Mouse (Mus musculus) hindbrain, embryonic 14.5 days (tissue): ENCODE results near the gene Lsamp. TPM values are rescaled to one million over a fixed set of nuclear protein-coding genes. Genes with fewer than 3 reads are reported as not detected.

Experiments
- ATAC-seq: fragments of 200-750 bp; cut with Nextera tagmentation; 2 replicates; pipeline ENCODE4 v1.8.0; 2017; ENCODE audit warnings: moderate number of reproducible peaks, mild to moderate bottlenecking, moderate TSS enrichment, moderate library complexity; ENCODE audit not compliant: low FRiP score
- DNase-seq: peaks from one replicate; pipeline ENCODE4 v3.0.0-alpha.2; 2015; ENCODE audit warnings: low spot score
- H3K27ac ChIP-seq: fragments of 300-500 bp; sonication (generic); 2 replicates; pipeline ENCODE4 v1.5.1; 2014; ENCODE audit warnings: mild to moderate bottlenecking, moderate library complexity
- H3K27me3 ChIP-seq: fragments of 300-500 bp; sonication (generic); 2 replicates; pipeline ENCODE4 v1.6.1; 2014; ENCODE audit warnings: mild to moderate bottlenecking, low read length, mixed read lengths; ENCODE audit not compliant: control insufficient read depth, insufficient read depth
- H3K36me3 ChIP-seq: fragments of 300-500 bp; sonication (generic); replicated peaks from 2 replicates; pipeline ENCODE4 v1.6.1; 2014; ENCODE audit not compliant: control insufficient read depth, insufficient read depth
- H3K4me1 ChIP-seq: fragments of 300-500 bp; sonication (generic); replicated peaks from 2 replicates; pipeline ENCODE4 v1.6.1; 2014; ENCODE audit warnings: antibody characterized with exemption, low read length, mixed read lengths; ENCODE audit not compliant: control insufficient read depth, insufficient read depth
- H3K4me2 ChIP-seq: fragments of 300-500 bp; sonication (generic); replicated peaks from 2 replicates; pipeline ENCODE4 v1.6.1; 2014; ENCODE audit warnings: mild to moderate bottlenecking, moderate library complexity
- H3K4me3 ChIP-seq: fragments of 300-500 bp; sonication (generic); replicated peaks from 2 replicates; pipeline ENCODE4 v1.5.1; 2014; ENCODE audit warnings: mild to moderate bottlenecking, low read length
- H3K9ac ChIP-seq: fragments of 300-500 bp; sonication (generic); 2 replicates; pipeline ENCODE4 v1.6.1; 2014
- H3K9me3 ChIP-seq: fragments of 300-500 bp; sonication (generic); 2 replicates; pipeline ENCODE4 v1.6.1; 2016; ENCODE audit warnings: low read length; ENCODE audit not compliant: control insufficient read depth
- WGBS: fragments of 180-500 bp; shearing (Covaris S2); extraction: QIAGEN DNeasy Blood & Tissue Kit; methylation state at CpG from one replicate; pipeline ENCODE4 v1.1.7; 2014; 5-methylcytosine and 5-hydroxymethylcytosine counted together
- polyA plus RNA-seq: library from polyadenylated mRNA; unstranded; fragments of >200 nt; fragmentation: Nextera tagmentation; extraction: Ambion mirVana; gene quantifications from 2 replicates; pipeline ENCODE4 v1.2.1, GENCODE M21; 2014

The Lsamp gene
- polyA plus RNA-seq, 1 experiment from 2014 or later, result 88.1 TPM

GRCm38 (mm10) chr16:40228627-40229026 lies 244.5 kb downstream of the Lsamp start:
- DNase-seq, result peak; percentile 62
- H3K9me3 ChIP-seq, result no peaks in the 10 kb centered on the region
- no peaks in the 10 kb centered on the region for H3K27me3 ChIP-seq
- no peak overlapping the region for H3K4me3 ChIP-seq
- H3K4me2 ChIP-seq, result no peak overlapping the region
- H3K4me1 ChIP-seq, result no peaks in the 10 kb centered on the region
- ATAC-seq, result 0 out of 2 replicates have a peak, but pooled peaks have one; percentile 43
- H3K9ac ChIP-seq, result no peak overlapping the region
- WGBS, result 66% methylated on average over 5 of the region's 5 CpGs
- H3K36me3 ChIP-seq, result no peaks in the 10 kb centered on the region
- H3K27ac ChIP-seq, result no peak overlapping the region

GRCm38 (mm10) chr16:40233066-40233465 lies 248.9 kb downstream of the Lsamp start:
- no peak for DNase-seq
- no peak overlapping the region for H3K27ac ChIP-seq
- 73% methylated on average over 2 of the region's 2 CpGs for WGBS

GRCm38 (mm10) chr16:40234151-40234895 lies 250.2 kb downstream of the Lsamp start:
- Histone ChIP-seq H3K9ac (no peak overlapping the region), H3K36me3 (no peaks in the 10 kb centered on the region), H3K4me2 (no peak overlapping the region), H3K4me1 (0 out of 2 replicates have a peak, but pooled peaks cover 4% of the 10 kb centered on the region), H3K27ac (no peak overlapping the region), H3K9me3 (no peaks in the 10 kb centered on the region), H3K4me3 (no peak overlapping the region), H3K27me3 (no peaks in the 10 kb centered on the region)
- DNase-seq (no peak), ATAC-seq (no peak)
- WGBS, result 58% methylated on average over 13 of the region's 13 CpGs

More at GRCm38 (mm10) chr16:40233066-40233465, 248.9 kb downstream of the Lsamp start:
- no peak for ATAC-seq
- H3K36me3 ChIP-seq, result no peaks in the 10 kb centered on the region
- 0 out of 2 replicates have a peak, but pooled peaks cover 4% of the 10 kb centered on the region for H3K4me1 ChIP-seq
- no peak overlapping the region for H3K4me2 ChIP-seq
- no peak overlapping the region for H3K9ac ChIP-seq
- no peaks in the 10 kb centered on the region for H3K9me3 ChIP-seq
- no peaks in the 10 kb centered on the region for H3K27me3 ChIP-seq
- H3K4me3 ChIP-seq, result no peak overlapping the region

- no peak overlapping the region for H3K4me3 ChIP-seq
- no peaks in the 10 kb centered on the region for H3K9me3 ChIP-seq
- no peak overlapping the region for H3K4me2 ChIP-seq
- 83% methylated on average over 3 of the region's 3 CpGs for WGBS
- no peaks in the 10 kb centered on the region for H3K36me3 ChIP-seq
- no peak overlapping the region for H3K9ac ChIP-seq
- no peaks in the 10 kb centered on the region for H3K27me3 ChIP-seq
- no peak for DNase-seq
- H3K27ac ChIP-seq, result no peak overlapping the region
- ATAC-seq, result no peak
- no peaks in the 10 kb centered on the region for H3K4me1 ChIP-seq
Observed at GRCm38 (mm10) chr16:40271859-40272258, 287.7 kb downstream of the Lsamp start.

GRCm38 (mm10) chr16:40290132-40290531 lies 306.0 kb downstream of the Lsamp start:
- no peaks in the 10 kb centered on the region for H3K4me1 ChIP-seq
- H3K27me3 ChIP-seq, result no peaks in the 10 kb centered on the region
- no peak overlapping the region for H3K4me3 ChIP-seq
- ATAC-seq (no peak), DNase-seq (no peak)
- H3K9ac ChIP-seq, result no peak overlapping the region
- 62% methylated on average over 4 of the region's 4 CpGs for WGBS
- H3K36me3 ChIP-seq, result no peaks in the 10 kb centered on the region
- H3K27ac ChIP-seq, result no peak overlapping the region
- no peak overlapping the region for H3K4me2 ChIP-seq
- H3K9me3 ChIP-seq, result no peaks in the 10 kb centered on the region

GRCm38 (mm10) chr16:40294296-40294882 lies 310.2 kb downstream of the Lsamp start:
- ATAC-seq, result peak; percentile 43; the same call in 1 of the 2 replicates

GRCm38 (mm10) chr16:40295240-40295639 lies 311.1 kb downstream of the Lsamp start:
- Histone ChIP-seq H3K27me3 (no peaks in the 10 kb centered on the region), H3K9ac (no peak overlapping the region), H3K4me3 (no peak overlapping the region), H3K27ac (no peak overlapping the region), H3K36me3 (no peaks in the 10 kb centered on the region), H3K4me1 (no peaks in the 10 kb centered on the region), H3K9me3 (no peaks in the 10 kb centered on the region), H3K4me2 (no peak overlapping the region)
- ATAC-seq (no peak), DNase-seq (no peak)
- 81% methylated on average over 7 of the region's 7 CpGs for WGBS

More at GRCm38 (mm10) chr16:40294296-40294882, 310.2 kb downstream of the Lsamp start:
- DNase-seq, result no peak
- H3K9ac ChIP-seq, result no peak overlapping the region
- H3K4me3 ChIP-seq, result no peak overlapping the region
- no peaks in the 10 kb centered on the region for H3K9me3 ChIP-seq
- no peak overlapping the region for H3K4me2 ChIP-seq
- H3K4me1 ChIP-seq, result no peaks in the 10 kb centered on the region
- no peaks in the 10 kb centered on the region for H3K27me3 ChIP-seq
- no peak overlapping the region for H3K27ac ChIP-seq
- WGBS, result 28% methylated on average over 4 of the region's 4 CpGs
- H3K36me3 ChIP-seq, result no peaks in the 10 kb centered on the region

- no peak overlapping the region for H3K27ac ChIP-seq
- ATAC-seq (no peak), DNase-seq (no peak)
- 43% methylated on average over 2 of the region's 2 CpGs for WGBS
- no peaks in the 10 kb centered on the region for H3K36me3 ChIP-seq
- no peaks in the 10 kb centered on the region for H3K27me3 ChIP-seq
- H3K4me3 ChIP-seq, result no peak overlapping the region
- no peak overlapping the region for H3K9ac ChIP-seq
- H3K4me1 ChIP-seq, result no peaks in the 10 kb centered on the region
- no peak overlapping the region for H3K4me2 ChIP-seq
- no peaks in the 10 kb centered on the region for H3K9me3 ChIP-seq
Observed at GRCm38 (mm10) chr16:40307666-40308065, 323.5 kb downstream of the Lsamp start.

- ATAC-seq, result no peak
Observed at GRCm38 (mm10) chr16:40316199-40316598, 332.0 kb downstream of the Lsamp start.

More at GRCm38 (mm10) chr16:40316199-40316598, 332.0 kb downstream of the Lsamp start:
- Histone ChIP-seq H3K36me3 (no peaks in the 10 kb centered on the region), H3K27me3 (no peaks in the 10 kb centered on the region), H3K27ac (no peak overlapping the region), H3K4me2 (no peak overlapping the region), H3K9ac (no peak overlapping the region), H3K4me1 (no peaks in the 10 kb centered on the region), H3K9me3 (no peaks in the 10 kb centered on the region), H3K4me3 (no peak overlapping the region)
- no peak for DNase-seq
- WGBS, result 89% methylated on average over 2 of the region's 2 CpGs
